Mouse (Mus musculus) spleen, adult 2 months (tissue): Measurements from ENCODE around the gene Nsf.

Source experiments
- CTCF ChIP-seq: fragments of 200-500 bp; IDR thresholded peaks from 2 replicates; pipeline ENCODE4 v1.5.1; 2011; ENCODE audit warnings: mild to moderate bottlenecking, inconsistent platforms; ENCODE audit not compliant: insufficient read depth, insufficient read length, insufficient replicate concordance; ENCODE audit errors: extremely low read depth
- POLR2A ChIP-seq: fragments of 200-500 bp; IDR thresholded peaks from 2 replicates; pipeline ENCODE4 v1.6.1; 2011; ENCODE audit warnings: low read depth, low read length, inconsistent platforms

GRCm38 (mm10) chr11:103891781-103892180 lies 62.1 kb downstream of the Nsf start:
- no peak for TF ChIP-seq POLR2A
- TF ChIP-seq CTCF: no peak
